Mouse (Mus musculus): ENCODE measurements at regions not wholly inside any gene's neighbourhood (a gene's known extent, or its start where the extent isn't known, plus 50 kb on each side); places are given as distances from the start of the nearest gene placed in this dataset.

DNA sequence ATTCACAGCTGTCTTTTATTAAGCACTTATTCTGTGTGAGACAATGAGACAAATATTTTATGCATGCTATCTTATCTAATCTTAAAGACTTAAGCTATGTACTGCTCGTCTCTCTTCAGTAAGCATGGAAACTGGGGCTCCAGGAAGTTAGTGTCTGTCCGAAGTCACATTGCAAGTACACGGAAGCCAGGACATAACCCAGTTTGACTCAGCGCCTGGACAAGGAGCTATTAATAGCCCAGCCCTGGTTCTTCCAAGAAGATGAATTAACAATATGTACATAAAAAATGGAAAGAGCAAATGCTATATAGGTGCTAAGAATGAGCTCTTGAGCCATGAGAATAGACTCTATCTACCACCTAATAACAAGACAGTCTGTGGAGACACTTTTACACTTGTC, 85.2 kb upstream of the Col24a1 start:
- H3K4me2 ChIP-seq (ENCODE audit: low read depth, low read length) = no peak overlapping the region
- H3K36me3 ChIP-seq (ENCODE audit: insufficient read depth, low read length) = no peaks in the 10 kb centered on the region
- ATAC-seq (no peak), DNase-seq (ENCODE audit: low spot score) (no peak)
- 86% methylated on average over 4 of the region's 4 CpGs for WGBS
- no peaks in the 10 kb centered on the region for H3K27me3 ChIP-seq (ENCODE audit: insufficient read depth, low read length)
- no peak overlapping the region for H3K27ac ChIP-seq
- H3K9ac ChIP-seq (replicated peaks; ENCODE audit: low read length) = no peak overlapping the region
- no peak for TF ChIP-seq CTCF (IDR thresholded peaks at IDR 0.05; ENCODE audit: low read depth)
- H3K4me3 ChIP-seq (ENCODE audit: low read length) = no peak overlapping the region
- no peaks in the 10 kb centered on the region for H3K4me1 ChIP-seq (ENCODE audit: insufficient read depth, low read length)
- no peaks in the 10 kb centered on the region for H3K9me3 ChIP-seq (ENCODE audit: low read length)

DNA sequence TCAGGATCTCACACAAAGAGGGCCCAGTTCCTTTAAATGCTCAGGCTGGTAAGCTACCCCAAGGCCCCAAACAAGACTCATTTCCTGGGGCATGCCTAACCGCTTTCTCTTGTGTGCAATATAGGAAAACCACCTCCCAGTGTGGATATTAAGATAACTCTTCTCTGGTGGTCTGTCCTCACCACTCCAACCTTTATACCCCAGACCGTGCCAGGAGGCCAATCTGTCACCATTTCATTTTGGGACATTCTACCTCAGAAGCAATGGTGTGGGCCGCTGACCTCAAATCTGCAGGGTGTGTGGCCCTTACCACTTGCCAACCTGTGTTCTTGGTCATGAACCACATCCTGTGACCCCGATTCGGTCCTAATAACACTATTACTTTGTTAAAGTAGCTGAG, 82.1 kb upstream of the Col24a1 start:
- Histone ChIP-seq H3K36me3 (ENCODE audit: insufficient read depth, low read length) (no peaks in the 10 kb centered on the region), H3K4me2 (ENCODE audit: low read depth, low read length) (no peak overlapping the region), H3K27me3 (ENCODE audit: insufficient read depth, low read length) (no peaks in the 10 kb centered on the region), H3K27ac (no peak overlapping the region), H3K9ac (replicated peaks; ENCODE audit: low read length) (no peak overlapping the region), H3K9me3 (ENCODE audit: low read length) (no peaks in the 10 kb centered on the region), H3K4me3 (ENCODE audit: low read length) (no peak overlapping the region), H3K4me1 (ENCODE audit: insufficient read depth, low read length) (no peaks in the 10 kb centered on the region)
- no peak for TF ChIP-seq CTCF (IDR thresholded peaks at IDR 0.05; ENCODE audit: low read depth)
- ATAC-seq (no peak), DNase-seq (ENCODE audit: low spot score) (no peak)
- 92% methylated on average over 5 of the region's 5 CpGs for WGBS

DNA sequence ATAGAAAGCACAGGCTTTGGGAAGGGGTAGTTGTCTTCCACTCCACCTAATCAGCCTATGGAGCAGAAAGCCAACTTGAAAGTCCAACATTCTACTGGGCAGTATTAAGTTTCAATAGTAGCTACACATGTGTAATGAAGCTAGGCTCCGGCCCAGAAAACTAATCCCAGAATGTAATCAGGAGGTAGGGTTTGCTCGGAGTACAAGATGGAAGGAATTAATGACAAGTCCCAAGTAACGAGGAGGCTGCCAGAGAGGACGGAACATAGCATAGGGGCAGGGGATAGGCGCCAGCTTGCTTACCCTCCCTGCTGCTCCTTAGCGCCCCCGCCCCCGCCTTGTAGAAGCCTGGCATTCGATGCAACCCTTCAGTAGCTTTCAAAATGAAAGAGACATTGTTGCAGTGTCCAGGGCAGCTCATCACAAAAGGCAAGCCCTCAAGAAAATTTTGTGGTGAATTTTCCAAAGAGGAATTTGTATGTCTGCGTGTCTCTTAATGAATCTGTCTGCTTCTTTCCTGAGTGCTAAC, 75.2 kb upstream of the Col24a1 start:
- Histone ChIP-seq H3K4me1 (ENCODE audit: insufficient read depth, low read length) (no peaks in the 10 kb centered on the region), H3K36me3 (ENCODE audit: insufficient read depth, low read length) (no peaks in the 10 kb centered on the region), H3K4me2 (ENCODE audit: low read depth, low read length) (no peak overlapping the region), H3K4me3 (ENCODE audit: low read length) (no peak overlapping the region), H3K9me3 (ENCODE audit: low read length) (0 out of 2 replicates have a peak, but pooled peaks cover 2% of the 10 kb centered on the region), H3K9ac (replicated peaks; ENCODE audit: low read length) (no peak overlapping the region), H3K27ac (no peak overlapping the region), H3K27me3 (ENCODE audit: insufficient read depth, low read length) (no peaks in the 10 kb centered on the region)
- no peak for DNase-seq (ENCODE audit: low spot score)
- ATAC-seq = 0 out of 2 replicates have a peak, but pooled peaks have one; percentile 43
- TF ChIP-seq CTCF (IDR thresholded peaks at IDR 0.05; ENCODE audit: low read depth) = no peak
- WGBS = 66% methylated on average over 10 of the region's 10 CpGs

DNA sequence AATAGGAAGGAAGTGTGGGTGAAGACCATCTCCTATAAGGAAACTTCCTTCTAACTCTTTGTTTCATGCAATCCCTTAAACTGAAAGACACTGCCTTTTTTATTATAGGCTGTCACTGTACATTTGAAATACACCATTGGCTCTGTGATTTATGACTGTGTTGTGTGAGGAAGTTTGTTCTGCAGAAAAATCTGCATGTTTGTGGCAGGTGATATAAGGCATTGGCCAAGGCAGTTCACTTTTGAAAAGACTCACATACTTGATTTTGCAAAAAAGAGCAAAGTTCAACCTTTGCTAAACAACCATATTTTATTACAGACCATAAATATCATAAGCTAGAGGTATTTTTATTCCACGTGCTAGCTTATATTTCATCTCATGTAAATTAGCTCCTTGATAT, 69.3 kb upstream of the Col24a1 start:
- Histone ChIP-seq H3K4me1 (ENCODE audit: insufficient read depth, low read length) (no peaks in the 10 kb centered on the region), H3K27ac (no peak overlapping the region), H3K36me3 (ENCODE audit: insufficient read depth, low read length) (no peaks in the 10 kb centered on the region), H3K4me3 (ENCODE audit: low read length) (no peak overlapping the region), H3K4me2 (ENCODE audit: low read depth, low read length) (no peak overlapping the region), H3K27me3 (ENCODE audit: insufficient read depth, low read length) (no peaks in the 10 kb centered on the region), H3K9ac (replicated peaks; ENCODE audit: low read length) (no peak overlapping the region), H3K9me3 (ENCODE audit: low read length) (0 out of 2 replicates have a peak, but pooled peaks cover 2% of the 10 kb centered on the region)
- WGBS = 82% methylated on average over 1 of the region's 1 CpGs
- ATAC-seq (no peak), DNase-seq (ENCODE audit: low spot score) (no peak)
- TF ChIP-seq CTCF (IDR thresholded peaks at IDR 0.05; ENCODE audit: low read depth) = no peak

DNA sequence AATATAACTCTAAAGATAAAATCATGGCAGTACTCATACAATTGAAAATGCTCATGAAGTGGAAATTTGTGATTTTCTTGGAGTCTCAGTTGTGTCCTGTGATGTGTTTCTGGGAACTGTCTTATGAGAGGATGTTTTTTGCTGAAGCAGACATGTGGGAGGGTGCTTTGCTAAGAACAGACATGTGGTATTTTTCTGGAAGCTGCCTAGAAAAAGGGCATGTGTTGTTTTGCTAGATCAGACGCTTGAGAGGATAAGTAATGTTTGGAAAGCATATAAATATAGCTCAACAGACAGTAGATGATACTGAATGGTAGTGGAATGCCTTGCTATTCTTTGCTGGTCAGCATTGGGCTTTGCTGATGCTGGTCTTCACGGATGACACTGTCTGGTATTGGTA, 68.2 kb upstream of the Col24a1 start:
- TF ChIP-seq CTCF (IDR thresholded peaks at IDR 0.05; ENCODE audit: low read depth) = no peak

DNA sequence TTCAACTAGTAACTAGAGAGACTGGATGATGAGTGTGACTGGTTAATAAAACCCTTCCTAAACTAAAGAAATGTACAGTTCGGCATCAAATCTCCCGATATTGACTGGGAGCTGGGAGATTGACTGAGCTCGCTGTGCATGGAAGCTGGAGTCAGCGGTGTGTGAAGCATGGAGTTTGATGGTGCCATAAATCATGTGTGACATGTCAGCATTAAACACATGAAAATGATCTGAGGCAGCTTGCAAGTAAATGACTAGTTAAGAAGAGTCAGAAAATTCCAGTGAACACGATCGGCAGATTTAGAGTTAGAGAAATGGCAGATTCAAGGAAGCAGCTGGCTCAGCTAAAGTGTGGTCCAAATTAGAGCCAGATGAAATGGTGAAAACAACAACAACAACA, 61.6 kb upstream of the Col24a1 start:
- H3K9ac ChIP-seq (replicated peaks; ENCODE audit: low read length) = no peak overlapping the region
- WGBS = 81% methylated on average over 6 of the region's 6 CpGs
- TF ChIP-seq CTCF (IDR thresholded peaks at IDR 0.05; ENCODE audit: low read depth) = no peak
- H3K36me3 ChIP-seq (ENCODE audit: insufficient read depth, low read length) = no peaks in the 10 kb centered on the region
- H3K4me3 ChIP-seq (ENCODE audit: low read length) = no peak overlapping the region
- no peaks in the 10 kb centered on the region for H3K9me3 ChIP-seq (ENCODE audit: low read length)
- H3K27ac ChIP-seq = no peak overlapping the region
- H3K27me3 ChIP-seq (ENCODE audit: insufficient read depth, low read length) = no peaks in the 10 kb centered on the region
- DNase-seq (ENCODE audit: low spot score) (peak; percentile 30), ATAC-seq (no peak)
- H3K4me1 ChIP-seq (ENCODE audit: insufficient read depth, low read length) = no peaks in the 10 kb centered on the region
- H3K4me2 ChIP-seq (ENCODE audit: low read depth, low read length) = no peak overlapping the region

More for the DNA sequence above, 68.2 kb upstream of the Col24a1 start:
- no peaks in the 10 kb centered on the region for H3K36me3 ChIP-seq (ENCODE audit: insufficient read depth, low read length)
- no peak overlapping the region for H3K27ac ChIP-seq
- whole genome bisulfite sequencing = 76% methylated on average over 2 of the region's 2 CpGs
- H3K9me3 ChIP-seq (ENCODE audit: low read length) = 0 out of 2 replicates have a peak, but pooled peaks cover 2% of the 10 kb centered on the region
- DNase-seq (ENCODE audit: low spot score) = no peak
- H3K9ac ChIP-seq (replicated peaks; ENCODE audit: low read length) = no peak overlapping the region
- no peak for ATAC-seq
- H3K4me2 ChIP-seq (ENCODE audit: low read depth, low read length) = no peak overlapping the region
- H3K27me3 ChIP-seq (ENCODE audit: insufficient read depth, low read length) = no peaks in the 10 kb centered on the region
- H3K4me1 ChIP-seq (ENCODE audit: insufficient read depth, low read length) = no peaks in the 10 kb centered on the region
- H3K4me3 ChIP-seq (ENCODE audit: low read length) = no peak overlapping the region

DNA sequence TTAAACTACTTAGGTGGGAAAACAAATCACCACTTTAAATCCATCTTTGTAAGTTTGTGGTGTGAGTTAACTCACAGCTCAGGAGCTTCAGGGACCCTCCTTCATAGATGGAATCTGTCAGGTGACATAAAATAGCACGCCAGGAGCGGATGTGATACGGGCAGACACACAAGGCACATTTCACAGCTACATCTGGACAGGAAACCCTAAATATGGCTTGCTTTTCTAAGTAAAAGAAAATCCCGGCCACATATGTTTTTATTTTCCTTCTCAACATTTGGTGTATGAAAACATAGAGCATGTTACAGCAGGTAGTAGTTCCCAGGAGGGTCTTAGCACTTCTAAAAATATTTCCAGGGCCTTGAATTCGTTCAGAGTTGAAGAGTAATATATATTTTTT, 50.1 kb upstream of the Col24a1 start:
- 78% methylated on average over 5 of the region's 5 CpGs for WGBS
- Histone ChIP-seq H3K4me1 (ENCODE audit: insufficient read depth, low read length) (no peaks in the 10 kb centered on the region), H3K9me3 (ENCODE audit: low read length) (no peaks in the 10 kb centered on the region), H3K4me3 (ENCODE audit: low read length) (no peak overlapping the region), H3K27ac (no peak overlapping the region), H3K27me3 (ENCODE audit: insufficient read depth, low read length) (no peaks in the 10 kb centered on the region), H3K4me2 (ENCODE audit: low read depth, low read length) (no peak overlapping the region), H3K9ac (replicated peaks; ENCODE audit: low read length) (no peak overlapping the region), H3K36me3 (ENCODE audit: insufficient read depth, low read length) (no peaks in the 10 kb centered on the region)
- ATAC-seq (no peak), DNase-seq (ENCODE audit: low spot score) (no peak)
- TF ChIP-seq CTCF (IDR thresholded peaks at IDR 0.05; ENCODE audit: low read depth) = no peak

Data from hindbrain, postnatal 0 days (tissue).